Mouse (Mus musculus) hindbrain, embryonic 11.5 days (tissue): ENCODE data around the gene Gm17019. TPM values are rescaled to one million over a fixed set of nuclear protein-coding genes. Genes with fewer than 3 reads are reported as not detected.
A peak's percentile ranks its signal among the peaks of the same experiment; 100 is the strongest.
"Not testable (repeated sequence)": the region's sequence is repeated elsewhere in the genome, so short reads cannot be mapped to it uniquely, and the experiment has no call there.

Experiments used
- ATAC-seq: fragments of 200-750 bp; cut with Nextera tagmentation; 2 replicates; pipeline ENCODE4 v1.8.0; 2017; ENCODE audit warnings: mild to moderate bottlenecking, moderate TSS enrichment, moderate library complexity; ENCODE audit not compliant: low FRiP score
- DNase-seq: peaks from one replicate; pipeline ENCODE4 v3.0.0-alpha.2; 2015; ENCODE audit warnings: low spot score
- H3K27ac ChIP-seq: fragments of 300-500 bp; sonication (generic); 2 replicates; pipeline ENCODE4 v1.5.1; 2014; ENCODE audit warnings: mild to moderate bottlenecking, low read depth, low read length
- H3K27me3 ChIP-seq: fragments of 300-500 bp; sonication (generic); 2 replicates; pipeline ENCODE4 v1.6.1; 2014; ENCODE audit warnings: mild to moderate bottlenecking, low read length, moderate library complexity, mixed read lengths; ENCODE audit not compliant: control insufficient read depth, insufficient read depth
- H3K36me3 ChIP-seq: fragments of 300-500 bp; sonication (generic); 2 replicates; pipeline ENCODE4 v1.6.1; 2014; ENCODE audit warnings: mild to moderate bottlenecking, low read length, moderate library complexity, mixed read lengths; ENCODE audit not compliant: control insufficient read depth, insufficient read depth
- H3K4me1 ChIP-seq: fragments of 300-500 bp; sonication (generic); replicated peaks from 2 replicates; pipeline ENCODE4 v1.6.1; 2014; ENCODE audit warnings: low read length, mixed read lengths; ENCODE audit not compliant: control insufficient read depth, insufficient read depth
- H3K4me2 ChIP-seq: fragments of 300-500 bp; sonication (generic); replicated peaks from 2 replicates; pipeline ENCODE4 v1.6.1; 2014; ENCODE audit warnings: mild to moderate bottlenecking, low read depth, low read length
- H3K4me3 ChIP-seq: fragments of 300-500 bp; sonication (generic); 2 replicates; pipeline ENCODE4 v1.5.1; 2014; ENCODE audit warnings: low read depth, low read length
- H3K9ac ChIP-seq: fragments of 300-500 bp; sonication (generic); 2 replicates; pipeline ENCODE4 v1.6.1; 2014; ENCODE audit warnings: low read depth, low read length
- H3K9me3 ChIP-seq: fragments of 300-500 bp; sonication (generic); 2 replicates; pipeline ENCODE4 v1.6.1; 2016; ENCODE audit warnings: low read length; ENCODE audit not compliant: control insufficient read depth
- WGBS: fragments of 180-500 bp; shearing (Covaris S2); extraction: QIAGEN DNeasy Blood & Tissue Kit; methylation state at CpG from one replicate; pipeline ENCODE4 v1.1.7; 2014; 5-methylcytosine and 5-hydroxymethylcytosine counted together
- polyA plus RNA-seq: library from polyadenylated mRNA; unstranded; fragments of >200 nt; fragmentation: Nextera tagmentation; extraction: Ambion mirVana; gene quantifications from 2 replicates; pipeline ENCODE4 v1.2.1, GENCODE M21; 2014

Gene Gm17019
- not detected in 2 replicates for polyA plus RNA-seq

- not testable (repeated sequence) for H3K9ac ChIP-seq, H3K27me3 ChIP-seq, H3K4me1 ChIP-seq, H3K4me3 ChIP-seq, H3K36me3 ChIP-seq, DNase-seq, ATAC-seq, H3K4me2 ChIP-seq, H3K27ac ChIP-seq
- WGBS: 42% methylated on average over 1 of the region's 1 CpGs
- H3K9me3 ChIP-seq: peaks cover 11% of the 10 kb centered on the region
Measured at GRCm38 (mm10) chr5:15032898-15033297, at the start of gene Gm17019. Gene Gm17019, minus strand, starts transcription at chr5:15032998.

GRCm38 (mm10) chr5:15062385-15062715 is 29.6 kb upstream of the Gm17019 start:
- not testable (repeated sequence) for H3K9ac ChIP-seq, H3K36me3 ChIP-seq, H3K4me1 ChIP-seq, H3K4me2 ChIP-seq, H3K27me3 ChIP-seq, H3K27ac ChIP-seq, DNase-seq, H3K4me3 ChIP-seq
- 91% methylated on average over 1 of the region's 1 CpGs for WGBS
- 0 out of 2 replicates have a peak, but pooled peaks have one; percentile 12 for ATAC-seq
- peaks cover 12% of the 10 kb centered on the region for H3K9me3 ChIP-seq

GRCm38 (mm10) chr5:15061638-15062384 is 29.0 kb upstream of the Gm17019 start:
- not testable (repeated sequence) for H3K27ac ChIP-seq, H3K4me1 ChIP-seq, H3K27me3 ChIP-seq, DNase-seq, H3K36me3 ChIP-seq, H3K9ac ChIP-seq, H3K4me2 ChIP-seq, H3K4me3 ChIP-seq
- peaks cover 12% of the 10 kb centered on the region for H3K9me3 ChIP-seq
- 86% methylated on average over 4 of the region's 4 CpGs for WGBS
- peak; percentile 93 for ATAC-seq

GRCm38 (mm10) chr5:15054151-15055025 is 21.6 kb upstream of the Gm17019 start:
- ATAC-seq: peak; percentile 51; the same call in 1 of the 2 replicates
- H3K9ac ChIP-seq, H3K4me3 ChIP-seq, H3K4me2 ChIP-seq, H3K27me3 ChIP-seq, H3K4me1 ChIP-seq, H3K36me3 ChIP-seq, DNase-seq, H3K27ac ChIP-seq: not testable (repeated sequence)
- peaks cover 12% of the 10 kb centered on the region for H3K9me3 ChIP-seq
- 76% methylated on average over 10 of the region's 10 CpGs for WGBS

- H3K27me3 ChIP-seq, H3K4me3 ChIP-seq: not testable (repeated sequence)
- ATAC-seq: peak; percentile 69
Measured at GRCm38 (mm10) chr5:15053606-15053962, 20.8 kb upstream of the Gm17019 start.

GRCm38 (mm10) chr5:15052945-15053605 is 20.3 kb upstream of the Gm17019 start:
- not testable (repeated sequence) for H3K4me3 ChIP-seq, H3K27me3 ChIP-seq, H3K4me2 ChIP-seq, H3K9ac ChIP-seq, DNase-seq, H3K4me1 ChIP-seq, H3K27ac ChIP-seq, H3K36me3 ChIP-seq
- peaks cover 12% of the 10 kb centered on the region for H3K9me3 ChIP-seq
- WGBS: 84% methylated on average over 4 of the region's 4 CpGs
- peak; percentile 67 for ATAC-seq

More at GRCm38 (mm10) chr5:15053606-15053962, 20.8 kb upstream of the Gm17019 start:
- not testable (repeated sequence) for H3K9ac ChIP-seq, H3K36me3 ChIP-seq, H3K27ac ChIP-seq, DNase-seq, H3K4me2 ChIP-seq, H3K4me1 ChIP-seq
- peaks cover 12% of the 10 kb centered on the region for H3K9me3 ChIP-seq
- 87% methylated on average over 7 of the region's 8 CpGs for WGBS

GRCm38 (mm10) chr5:15050807-15051206 is 18.0 kb upstream of the Gm17019 start:
- not testable (repeated sequence) for H3K27me3 ChIP-seq, H3K4me2 ChIP-seq, DNase-seq, H3K4me1 ChIP-seq, H3K4me3 ChIP-seq, H3K27ac ChIP-seq, H3K36me3 ChIP-seq, H3K9ac ChIP-seq
- H3K9me3 ChIP-seq: peaks cover 12% of the 10 kb centered on the region
- WGBS: 78% methylated on average over 2 of the region's 2 CpGs
- peak; percentile 65 for ATAC-seq

- ATAC-seq: peak; percentile 74
- not testable (repeated sequence) for H3K27me3 ChIP-seq, H3K27ac ChIP-seq, H3K9ac ChIP-seq, H3K9me3 ChIP-seq, DNase-seq, H3K36me3 ChIP-seq, H3K4me1 ChIP-seq, H3K4me2 ChIP-seq, H3K4me3 ChIP-seq
- WGBS: 87% methylated on average over 5 of the region's 9 CpGs
Measured at GRCm38 (mm10) chr5:15044830-15045767, 12.3 kb upstream of the Gm17019 start.
